14 mouse cellular contexts compared by ENCODE assay signal in the genomic region with DNA sequence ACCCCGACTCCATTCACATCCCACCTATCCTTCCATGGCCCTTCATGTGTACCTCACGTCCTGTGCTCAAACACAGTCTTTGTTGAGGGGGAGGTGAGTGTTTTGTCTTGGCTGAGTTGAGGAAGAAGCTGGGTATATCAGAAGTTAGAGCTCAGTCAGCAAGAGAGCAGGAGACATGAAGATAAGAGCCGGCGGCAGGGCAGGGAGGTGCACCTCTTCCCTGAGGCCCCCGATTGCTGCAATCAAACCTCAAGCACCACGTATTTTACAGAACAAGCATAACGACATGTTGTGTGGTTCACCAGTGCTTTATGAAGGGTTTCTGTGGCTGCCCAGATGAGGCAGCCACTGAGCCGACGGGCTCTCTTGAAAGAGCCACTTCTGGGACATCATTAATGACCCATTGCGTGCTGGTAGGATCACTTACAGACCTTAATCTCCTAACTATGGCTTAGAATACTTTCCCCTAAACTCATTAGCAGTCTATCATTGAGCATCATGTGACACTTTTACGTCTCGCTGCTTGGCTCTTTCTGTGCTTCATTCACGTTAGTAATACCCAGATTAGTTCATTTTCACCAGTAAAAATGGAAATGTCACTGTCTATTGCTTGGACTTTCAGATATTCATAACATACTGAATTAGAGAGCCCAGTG.
DNase-seq lines count a peak whose midpoint lies in the region; ATAC-seq and TF ChIP-seq lines count a peak whose summit lies in the region.
"Had no signal": no experiment of that assay in that cellular context is flagged by ENCODE, and none has a peak within 500 bp of the region (broad histone marks: within the 10 kb centered on the region; RNA-seq: fewer than 3 reads in every experiment).

No protein-coding gene starts in this region.

- no peaks in the 10 kb centered on the region for H3K36me3 ChIP-seq in thymus, adult 2 months (ENCODE audit: control insufficient read depth, insufficient read depth, low read length)
- peaks cover 7% of the 10 kb centered on the region; the same call in 1 of the 2 replicates for H3K36me3 ChIP-seq in liver, embryonic 13.5 days
- no peaks in the 10 kb centered on the region for H3K36me3 ChIP-seq in forebrain, embryonic 11.5 days (ENCODE audit: control insufficient read depth, insufficient read depth, low read length)
- no peaks in the 10 kb centered on the region for H3K36me3 ChIP-seq in midbrain, embryonic 15.5 days (replicated peaks)
- H3K36me3 ChIP-seq: limb, embryonic 10.5 days; midbrain, embryonic 12.5 days had no signal

- TF ChIP-seq CTCF in thymus, adult 2 months (IDR thresholded peaks at IDR 0.05; ENCODE audit: borderline replicate concordance, control insufficient read depth, extremely low read depth, insufficient read depth, low read length, poor library complexity): no peak

- no peak for DNase-seq in thymus, adult 2 months
- no peak for DNase-seq in thymus, postnatal 0 days (ENCODE audit: low spot score)
- DNase-seq in c-Kit-positive CD71-positive TER-119-positive erythroid progenitor cells, embryonic 14.5 days (ENCODE audit: low spot score): peak; percentile 76
- peak; percentile 77 for DNase-seq in liver, embryonic 13.5 days
- peak; percentile 62 to 71 for DNase-seq in spleen, postnatal 4 days (ENCODE audit: low spot score in 2 of 2)
- no peak for DNase-seq in forebrain, embryonic 11.5 days (ENCODE audit: low spot score)
- DNase-seq in kidney, postnatal 14 days: no peak
- DNase-seq: cerebellum, adult 9-11 months; heart, adult 11 months; kidney, postnatal 10 days had no signal

- peak overlapping the region; percentile 45 for H3K9ac ChIP-seq in liver, embryonic 13.5 days
- H3K9ac ChIP-seq in forebrain, embryonic 11.5 days (ENCODE audit: low read length): no peak overlapping the region
- no peak overlapping the region for H3K9ac ChIP-seq in midbrain, embryonic 15.5 days
- H3K9ac ChIP-seq: midbrain, embryonic 12.5 days had no signal

- H3K27ac ChIP-seq in thymus, adult 2 months (ENCODE audit: control insufficient read depth, insufficient read depth, low read length): peak overlapping the region; percentile 69; the same call in 1 of the 2 replicates
- H3K27ac ChIP-seq in liver, embryonic 13.5 days: peak overlapping the region; percentile 81
- H3K27ac ChIP-seq in forebrain, embryonic 11.5 days (ENCODE audit: low read depth, low read length): no peak overlapping the region
- H3K27ac ChIP-seq in midbrain, embryonic 15.5 days: no peak overlapping the region
- H3K27ac ChIP-seq: limb, embryonic 10.5 days; midbrain, embryonic 12.5 days had no signal

- WGBS in thymus, adult 2 months: 47% methylated on average over 13 of the region's 13 CpGs
- WGBS in liver, embryonic 13.5 days (ENCODE audit: insufficient replicate concordance): 17% methylated on average over 13 of the region's 13 CpGs
- 68% methylated on average over 13 of the region's 13 CpGs for WGBS in forebrain, embryonic 11.5 days
- 71% methylated on average over 13 of the region's 13 CpGs for WGBS in midbrain, embryonic 15.5 days

- H3K9me3 ChIP-seq in liver, embryonic 13.5 days (replicated peaks): no peaks in the 10 kb centered on the region
- no peaks in the 10 kb centered on the region for H3K9me3 ChIP-seq in forebrain, embryonic 11.5 days (ENCODE audit: control insufficient read depth, low read length)
- H3K9me3 ChIP-seq in midbrain, embryonic 15.5 days: no peaks in the 10 kb centered on the region
- H3K9me3 ChIP-seq: limb, embryonic 10.5 days; midbrain, embryonic 12.5 days had no signal

- no peak for TF ChIP-seq POLR2A in thymus, adult 2 months (IDR thresholded peaks at IDR 0.05; ENCODE audit: control insufficient read depth, extremely low read depth, insufficient read depth, low read length, poor library complexity)

- peaks cover 65% of the 10 kb centered on the region for H3K4me1 ChIP-seq in thymus, adult 2 months (replicated peaks; ENCODE audit: control insufficient read depth, insufficient read depth, low read length)
- H3K4me1 ChIP-seq in liver, embryonic 13.5 days (replicated peaks): peaks cover 64% of the 10 kb centered on the region
- no peaks in the 10 kb centered on the region for H3K4me1 ChIP-seq in forebrain, embryonic 11.5 days (replicated peaks; ENCODE audit: control insufficient read depth, insufficient read depth, low read length)
- H3K4me1 ChIP-seq in midbrain, embryonic 15.5 days: no peaks in the 10 kb centered on the region
- H3K4me1 ChIP-seq: limb, embryonic 10.5 days; midbrain, embryonic 12.5 days had no signal

- H3K4me2 ChIP-seq in liver, embryonic 13.5 days: peak overlapping the region; percentile 59
- no peak overlapping the region for H3K4me2 ChIP-seq in forebrain, embryonic 11.5 days (ENCODE audit: low read depth, low read length, severe bottlenecking)
- H3K4me2 ChIP-seq in midbrain, embryonic 15.5 days: no peak overlapping the region
- H3K4me2 ChIP-seq: midbrain, embryonic 12.5 days had no signal

- peak; percentile 95 for ATAC-seq in liver, embryonic 13.5 days (ENCODE audit: low read depth)
- no peak for ATAC-seq in forebrain, embryonic 11.5 days (replicated peaks; ENCODE audit: low FRiP score)
- ATAC-seq in midbrain, embryonic 15.5 days (replicated peaks): no peak
- ATAC-seq: CD4-positive, CD25-positive, alpha-beta regulatory T cell, adult 4 months had no signal

- H3K27me3 ChIP-seq in thymus, adult 2 months (ENCODE audit: control insufficient read depth, insufficient read depth, low read length): no peaks in the 10 kb centered on the region
- no peaks in the 10 kb centered on the region for H3K27me3 ChIP-seq in liver, embryonic 13.5 days
- no peaks in the 10 kb centered on the region for H3K27me3 ChIP-seq in forebrain, embryonic 11.5 days (ENCODE audit: control insufficient read depth, insufficient read depth, low read length)
- H3K27me3 ChIP-seq in midbrain, embryonic 15.5 days (replicated peaks): no peaks in the 10 kb centered on the region
- H3K27me3 ChIP-seq: midbrain, embryonic 12.5 days had no signal

- no peak overlapping the region for H3K4me3 ChIP-seq in thymus, adult 2 months (ENCODE audit: control insufficient read depth, insufficient read depth, low read length)
- H3K4me3 ChIP-seq in liver, embryonic 13.5 days (replicated peaks): peak overlapping the region; percentile 32; the same call in 1 of the 2 replicates
- H3K4me3 ChIP-seq in forebrain, embryonic 11.5 days (ENCODE audit: low read depth, low read length): no peak overlapping the region
- no peak overlapping the region for H3K4me3 ChIP-seq in midbrain, embryonic 15.5 days
- H3K4me3 ChIP-seq: limb, embryonic 10.5 days; midbrain, embryonic 12.5 days had no signal

Comparison
In these comparisons a context has a peak if more than half of its experiments do, and no peak if none do; other contexts are left out.
1. DNase-seq: peak in c-Kit-positive CD71-positive TER-119-positive erythroid progenitor cells, embryonic 14.5 days (single experiment), liver, embryonic 13.5 days (single experiment) and spleen, postnatal 4 days (2 of 2); none in thymus, adult 2 months (single experiment), thymus, postnatal 0 days (single experiment), forebrain, embryonic 11.5 days (single experiment) and kidney, postnatal 14 days (single experiment).
2. H3K27ac ChIP-seq: peak in thymus, adult 2 months (single experiment) and liver, embryonic 13.5 days (single experiment); none in forebrain, embryonic 11.5 days (single experiment) and midbrain, embryonic 15.5 days (single experiment).